Mouse (Mus musculus) CH12.LX (cell line): Measurements from ENCODE around the gene Mars2. TPM values are rescaled to one million over a fixed set of nuclear protein-coding genes. Genes with fewer than 3 reads are reported as not detected.

Experiments used
- DNase-seq: peaks from one replicate; pipeline ENCODE4 v3.0.0-alpha.2; 2013; ENCODE audit errors: extremely low read depth
- H3K27ac ChIP-seq: 2 replicates; pipeline ENCODE4 v1.5.1; 2012; ENCODE audit warnings: low read depth, mild to moderate bottlenecking, control low read depth, moderate library complexity; ENCODE audit not compliant: insufficient read depth
- H3K27me3 ChIP-seq: replicated peaks from 2 replicates; pipeline ENCODE3; 2012; ENCODE audit warnings: inconsistent platforms
- H3K36me3 ChIP-seq, 2 experiments: replicated peaks in 1 of 2; 2 replicates each; pipeline versions ENCODE3 to v1.6.1; 2012; ENCODE audit warnings: inconsistent platforms in 1 of 2, low read length in 1 of 2, mild to moderate bottlenecking in 1 of 2, mixed read lengths in 1 of 2, moderate library complexity in 1 of 2; ENCODE audit not compliant: control insufficient read depth in 1 of 2, insufficient read depth in 1 of 2
- H3K4me1 ChIP-seq, 2 experiments: 2 replicates each; pipeline ENCODE4 v1.6.1; 2012; ENCODE audit warnings: inconsistent platforms in 1 of 2, moderate library complexity in 1 of 2; ENCODE audit not compliant: insufficient read depth in 2 of 2, control insufficient read depth in 1 of 2
- H3K4me2 ChIP-seq: 2 replicates; pipeline ENCODE4 v1.6.1; 2012; ENCODE audit warnings: low read depth, mild to moderate bottlenecking, control low read depth; ENCODE audit not compliant: poor library complexity, insufficient read depth, severe bottlenecking
- H3K4me3 ChIP-seq, 3 experiments: fragments of 150-350 bp in 1 of 3; sonication (generic) in 1 of 3; replicated peaks in 1 of 3; 2 replicates each; pipeline versions ENCODE3 to v1.5.1; 2011 to 2012; ENCODE audit warnings: low read depth in 2 of 3, low read length in 2 of 3, mild to moderate bottlenecking in 2 of 3, moderate library complexity in 2 of 3, control low read depth in 1 of 3, improper control_type of control experiment in 1 of 3, inconsistent platforms in 1 of 3, mixed read lengths in 1 of 3; ENCODE audit not compliant: poor library complexity in 1 of 3
- H3K79me2 ChIP-seq: replicated peaks from 2 replicates; pipeline ENCODE4 v1.6.1; 2012; ENCODE audit warnings: mild to moderate bottlenecking, moderate library complexity; ENCODE audit not compliant: control insufficient read depth, poor library complexity, insufficient read depth, severe bottlenecking; ENCODE audit errors: extremely low read depth
- H3K9ac ChIP-seq: 2 replicates; pipeline ENCODE4 v1.6.1; 2012; ENCODE audit warnings: low read depth, mild to moderate bottlenecking, control low read depth, moderate library complexity; ENCODE audit not compliant: insufficient read depth
- H3K9me3 ChIP-seq: replicated peaks from 2 replicates; pipeline ENCODE3; 2012; ENCODE audit warnings: low read length, inconsistent platforms, mixed read lengths
- BHLHE40 ChIP-seq: IDR thresholded peaks from 2 replicates; pipeline ENCODE4 v1.6.1; 2011; ENCODE audit warnings: mild to moderate bottlenecking, low read depth, low read length, improper control_type of control experiment
- CHD2 ChIP-seq: IDR thresholded peaks from 2 replicates; pipeline ENCODE4 v1.6.1; 2011; ENCODE audit warnings: low read length, improper control_type of control experiment
- CTCF ChIP-seq, 2 experiments: IDR thresholded peaks in 1 of 2; conservative IDR thresholded peaks in 1 of 2; 2 replicates each; pipeline ENCODE4 v1.5.1; 2011 to 2012; ENCODE audit warnings: low read depth in 2 of 2, low read length in 2 of 2, improper control_type of control experiment in 1 of 2, inconsistent platforms in 1 of 2, mild to moderate bottlenecking in 1 of 2, moderate library complexity in 1 of 2
- E2F4 ChIP-seq: IDR thresholded peaks from 2 replicates; pipeline ENCODE4 v1.6.1; 2011; ENCODE audit warnings: low read depth, low read length, improper control_type of control experiment; ENCODE audit not compliant: insufficient replicate concordance
- ELF1 ChIP-seq: IDR thresholded peaks from 2 replicates; pipeline ENCODE4 v1.6.1; 2014; ENCODE audit warnings: low read depth, mild to moderate bottlenecking, inconsistent platforms, low read length, improper control_type of control experiment
- GABPA ChIP-seq: IDR thresholded peaks from 2 replicates; pipeline ENCODE4 v1.6.1; 2012; ENCODE audit warnings: low read depth, low read length, improper control_type of control experiment, inconsistent platforms; ENCODE audit not compliant: insufficient replicate concordance
- HCFC1 ChIP-seq: IDR thresholded peaks from 2 replicates; pipeline ENCODE4 v1.6.1; 2012; ENCODE audit warnings: low read depth, mild to moderate bottlenecking, inconsistent platforms, low read length, improper control_type of control experiment
- IRF4 ChIP-seq: IDR thresholded peaks from 2 replicates; pipeline ENCODE4 v1.6.1; 2014; ENCODE audit warnings: low read depth, mild to moderate bottlenecking, inconsistent platforms, low read length, improper control_type of control experiment
- JUN ChIP-seq: IDR thresholded peaks from 2 replicates; pipeline ENCODE4 v1.6.1; 2011; ENCODE audit warnings: low read depth, mild to moderate bottlenecking, low read length, improper control_type of control experiment, moderate library complexity; ENCODE audit not compliant: insufficient read depth
- MAFK ChIP-seq: IDR thresholded peaks from 2 replicates; pipeline ENCODE4 v1.6.1; 2011; ENCODE audit warnings: low read length, improper control_type of control experiment; ENCODE audit not compliant: insufficient replicate concordance
- MXI1 ChIP-seq: IDR thresholded peaks from 2 replicates; pipeline ENCODE4 v1.6.1; 2011; ENCODE audit warnings: mild to moderate bottlenecking, low read depth, low read length, improper control_type of control experiment
- MYC ChIP-seq: IDR thresholded peaks from 2 replicates; pipeline ENCODE4 v1.6.1; 2011; ENCODE audit warnings: low read depth, mild to moderate bottlenecking, improper control_type of control experiment, low read length
- NELFE ChIP-seq: IDR thresholded peaks from 2 replicates; pipeline ENCODE4 v1.6.1; 2011; ENCODE audit warnings: low read depth, low read length, improper control_type of control experiment
- NRF1 ChIP-seq: IDR thresholded peaks from 2 replicates; pipeline ENCODE4 v1.6.1; 2014; ENCODE audit warnings: low read depth, mild to moderate bottlenecking, inconsistent platforms, low read length, improper control_type of control experiment, moderate library complexity
- POLR2A ChIP-seq: IDR thresholded peaks from 2 replicates; pipeline ENCODE4 v1.6.1; 2011; ENCODE audit warnings: low read depth, mild to moderate bottlenecking, improper control_type of control experiment, low read length
- POLR2AphosphoS2 ChIP-seq: IDR thresholded peaks from 2 replicates; pipeline ENCODE4 v1.6.1; 2011; ENCODE audit warnings: low read depth, low read length, improper control_type of control experiment
- RAD21 ChIP-seq: IDR thresholded peaks from 2 replicates; pipeline ENCODE4 v1.6.1; 2011; ENCODE audit warnings: low read depth, mild to moderate bottlenecking, low read length, improper control_type of control experiment, moderate library complexity
- RCOR1 ChIP-seq: conservative IDR thresholded peaks from 2 replicates; pipeline ENCODE4 v1.6.1; 2012; ENCODE audit warnings: low read depth, mild to moderate bottlenecking, inconsistent platforms, low read length, improper control_type of control experiment
- SMC3 ChIP-seq: IDR thresholded peaks from 2 replicates; pipeline ENCODE4 v1.6.1; 2011; ENCODE audit warnings: low read depth, low read length, improper control_type of control experiment
- TBP ChIP-seq: conservative IDR thresholded peaks from 2 replicates; pipeline ENCODE4 v1.6.1; 2011; ENCODE audit warnings: low read depth, low read length, improper control_type of control experiment
- TCF12 ChIP-seq: IDR thresholded peaks from 2 replicates; pipeline ENCODE4 v1.6.1; 2014; ENCODE audit warnings: low read depth, mild to moderate bottlenecking, inconsistent platforms, low read length, improper control_type of control experiment
- UBTF ChIP-seq: IDR thresholded peaks from 2 replicates; pipeline ENCODE4 v1.6.1; 2012; ENCODE audit warnings: low read depth, mild to moderate bottlenecking, inconsistent platforms, low read length, improper control_type of control experiment, moderate library complexity
- USF1 ChIP-seq: IDR thresholded peaks from 2 replicates; pipeline ENCODE4 v1.6.1; 2014; ENCODE audit warnings: low read depth, mild to moderate bottlenecking, inconsistent platforms, low read length, improper control_type of control experiment
- ZC3H11A ChIP-seq: IDR thresholded peaks from 2 replicates; pipeline ENCODE4 v1.6.1; 2012; ENCODE audit warnings: low read depth, mild to moderate bottlenecking, inconsistent platforms, low read length, improper control_type of control experiment
- ZKSCAN1 ChIP-seq: IDR thresholded peaks from 2 replicates; pipeline ENCODE4 v1.6.1; 2012; ENCODE audit warnings: low read depth, inconsistent platforms, low read length, improper control_type of control experiment, borderline replicate concordance
- dilution Hi-C: fragments of 300-500 bp; cut with MboI; formaldehyde crosslinking; loops from 2 replicates; pipeline ENCODE4 v1.14.3; 2020; ENCODE audit warnings: low sequenced_read_pairs; ENCODE audit not compliant: extremely low pct_unique_long_range_greater_than_20kb, extremely low pct_ligation_motif_present
- in situ Hi-C: fragments of 300-500 bp; cut with MboI; formaldehyde crosslinking; loops from 3 replicates; pipeline ENCODE4 v1.14.3; 2019; ENCODE audit warnings: low sequenced_read_pairs, low pct_ligation_motif_present, low pct_unique_long_range_greater_than_20kb, mixed read lengths
- polyA plus RNA-seq: library from polyadenylated mRNA; unstranded; fragments of >175 nt; gene quantifications from 2 replicates; pipeline ENCODE4 v1.2.1, GENCODE M21; 2012; ENCODE audit warnings: low read depth; ENCODE audit not compliant: insufficient read length
- total RNA-seq, 2 experiments: library from RNA; depleted of rRNA; stranded (reverse); fragments of 300-350 nt in 1 of 2; fragments of >200 nt in 1 of 2; gene quantifications; 2 replicates each; pipeline ENCODE4 v1.2.3; 2012 to 2014

Gene Mars2
- total and polyA plus RNA-seq, 3 experiments = 3.7 to 5.6 (median 4.5) TPM

GRCm38 (mm10) chr1:55207561-55207960 lies 29.4 kb upstream of the Mars2 start:
- no peak overlapping the region for H3K9ac ChIP-seq
- TF ChIP-seq POLR2A = no peak
- TF ChIP-seq POLR2AphosphoS2 = no peak
- TF ChIP-seq UBTF = no peak
- TF ChIP-seq BHLHE40 = no peak
- no peak for TF ChIP-seq RCOR1
- no peak for TF ChIP-seq SMC3
- TF ChIP-seq MYC = no peak
- TF ChIP-seq ELF1 = no peak
- no peak for TF ChIP-seq ZC3H11A
- TF ChIP-seq JUN = no peak
- no peak for TF ChIP-seq TCF12
- TF ChIP-seq MXI1 = no peak
- TF ChIP-seq USF1 = no peak
- no peak for TF ChIP-seq CTCF (conservative IDR thresholded peaks at IDR 0.05 in 1 of 2, IDR thresholded peaks at IDR 0.05 in 1 of 2; ENCODE audit: low read depth in 2 of 2, low read length in 2 of 2)
- no peak for TF ChIP-seq TBP
- TF ChIP-seq GABPA = no peak
- TF ChIP-seq RAD21 = no peak
- TF ChIP-seq NRF1 = no peak
- TF ChIP-seq ZKSCAN1 = no peak
- no peak for TF ChIP-seq HCFC1
- TF ChIP-seq, all 38 proteins: peak for 0
- Histone ChIP-seq H3K27ac (no peak overlapping the region), H3K79me2 (no peaks in the 10 kb centered on the region), H3K27me3 (no peaks in the 10 kb centered on the region), H3K4me3 (no peak overlapping the region), H3K9me3 (no peaks in the 10 kb centered on the region), H3K4me2 (no peak overlapping the region), H3K36me3 (no peaks in the 10 kb centered on the region), H3K4me1 (peaks cover 0 to 4% of the 10 kb centered on the region in 2 experiments; a peak in 1 of 4 replicates)
- dilution Hi-C loops = no loop called here
- in situ Hi-C loops = no loop called here
- DNase-seq = no peak

GRCm38 (mm10) chr1:55208500-55209140 lies 28.4 kb upstream of the Mars2 start:
- dilution Hi-C loops = no loop called here
- in situ Hi-C loops = no loop called here
- Histone ChIP-seq H3K4me1 (peaks cover 0 to 4% of the 10 kb centered on the region in 2 experiments; a peak in 1 of 4 replicates), H3K79me2 (no peaks in the 10 kb centered on the region), H3K9ac (no peak overlapping the region), H3K27ac (no peak overlapping the region), H3K9me3 (no peaks in the 10 kb centered on the region), H3K4me3 (no peak overlapping the region), H3K36me3 (no peaks in the 10 kb centered on the region), H3K27me3 (no peaks in the 10 kb centered on the region), H3K4me2 (no peak overlapping the region)
- no peak for TF ChIP-seq UBTF
- no peak for TF ChIP-seq RCOR1
- TF ChIP-seq CHD2 = no peak
- TF ChIP-seq NELFE = no peak
- no peak for TF ChIP-seq JUN
- no peak for TF ChIP-seq E2F4
- no peak for TF ChIP-seq IRF4
- no peak for TF ChIP-seq MAFK
- TF ChIP-seq CTCF (conservative IDR thresholded peaks at IDR 0.05 in 1 of 2, IDR thresholded peaks at IDR 0.05 in 1 of 2; ENCODE audit: low read depth in 2 of 2, low read length in 2 of 2) = no peak
- DNase-seq = no peak
